Mouse (Mus musculus): Measurements from ENCODE around the gene Fbxl18.

- no peak for TF ChIP-seq POLR2AphosphoS2 (IDR thresholded peaks at IDR 0.05; ENCODE audit: low read length)
- TF ChIP-seq CTCF (IDR thresholded peaks at IDR 0.05 in 2 of 3, conservative IDR thresholded peaks at IDR 0.05 in 1 of 3; ENCODE audit: control insufficient read depth in 1 of 3, insufficient read depth in 1 of 3, low read depth in 2 of 3, low read length in 3 of 3, poor library complexity in 1 of 3, severe bottlenecking in 1 of 3), result no peak
- TF ChIP-seq JUND (IDR thresholded peaks at IDR 0.05; ENCODE audit: low read depth, low read length), result no peak
- TF ChIP-seq E2F4 (IDR thresholded peaks at IDR 0.05; ENCODE audit: borderline replicate concordance, low read depth, low read length), result no peak
- TF ChIP-seq NRF1 (IDR thresholded peaks at IDR 0.05; ENCODE audit: insufficient read depth, low read depth, low read length, poor library complexity, severe bottlenecking), result no peak
- no peak for TF ChIP-seq NELFE (IDR thresholded peaks at IDR 0.05; ENCODE audit: low read depth, low read length)
Measured at GRCm38 (mm10) chr5:142886181-142886580, 9.0 kb downstream of the Fbxl18 start.
